Mouse (Mus musculus): ENCODE data around the gene Gm9945. TPM values are rescaled to one million over a fixed set of nuclear protein-coding genes. Genes with fewer than 3 reads are reported as not detected.

Gm9945 gene
- polyA plus RNA-seq, 1 experiment, result not detected

- Histone ChIP-seq H3K4me3 (ENCODE audit: low read depth, low read length) (peak within 1 kb of the TSS; percentile 66), H3K9ac (ENCODE audit: low read depth, poor library complexity, severe bottlenecking) (peak within 1 kb of the TSS; percentile 41), H3K4me1 (ENCODE audit: control insufficient read depth, insufficient read depth, low read length) (no peaks in the 10 kb centered on the region), H3K36me3 (ENCODE audit: control insufficient read depth, insufficient read depth, low read length, poor library complexity, severe bottlenecking) (no peaks in the 10 kb centered on the region), H3K27ac (ENCODE audit: insufficient read depth, low read length) (no peak within 1 kb of the TSS), H3K9me3 (replicated peaks; ENCODE audit: control insufficient read depth, insufficient read depth, low read length, poor library complexity, severe bottlenecking) (no peaks in the 10 kb centered on the region), H3K27me3 (ENCODE audit: control insufficient read depth, insufficient read depth, low read length, poor library complexity, severe bottlenecking) (no peaks in the 10 kb centered on the region)
- no peak for TF ChIP-seq EP300 (IDR thresholded peaks at IDR 0.05; ENCODE audit: insufficient read depth, low read depth, low read length)
- peak; percentile 11 for TF ChIP-seq CTCF (IDR thresholded peaks at IDR 0.05; ENCODE audit: low read depth, low read length)
Observed at GRCm38 (mm10) chr11:53456474-53457371, 23.2 kb upstream of the Gm9945 start, which contains the start of the genes Gm10447 and Shroom1. TSS of gene Gm10447 (minus strand) at chr11:53457110. TSS of gene Shroom1 (plus strand) at chr11:53457205.

GRCm38 (mm10) chr11:53457372-53457954 is 22.5 kb upstream of the Gm9945 start:
- no peaks in the 10 kb centered on the region; the same call in 1 of the 2 replicates for H3K27me3 ChIP-seq (ENCODE audit: control insufficient read depth, insufficient read depth, low read length, poor library complexity, severe bottlenecking)
- TF ChIP-seq POLR2A (IDR thresholded peaks at IDR 0.05; ENCODE audit: insufficient read depth, low read length) (no peak), CTCF (IDR thresholded peaks at IDR 0.05; ENCODE audit: low read depth, low read length) (peak; percentile 0)
- peak overlapping the region; percentile 41 for H3K9ac ChIP-seq (ENCODE audit: low read depth, poor library complexity, severe bottlenecking)
- H3K9me3 ChIP-seq (replicated peaks; ENCODE audit: control insufficient read depth, insufficient read depth, low read length, poor library complexity, severe bottlenecking), result no peaks in the 10 kb centered on the region
- H3K4me1 ChIP-seq (ENCODE audit: control insufficient read depth, insufficient read depth, low read length), result no peaks in the 10 kb centered on the region
- H3K27ac ChIP-seq (ENCODE audit: insufficient read depth, low read length), result no peak overlapping the region
- H3K36me3 ChIP-seq (ENCODE audit: control insufficient read depth, insufficient read depth, low read length, poor library complexity, severe bottlenecking), result no peaks in the 10 kb centered on the region
- H3K4me3 ChIP-seq (ENCODE audit: low read depth, low read length), result peak overlapping the region; percentile 66

GRCm38 (mm10) chr11:53458996-53459395 is 21.0 kb upstream of the Gm9945 start:
- H3K36me3 ChIP-seq (ENCODE audit: control insufficient read depth, insufficient read depth, low read length, poor library complexity, severe bottlenecking), result no peaks in the 10 kb centered on the region
- H3K9ac ChIP-seq (ENCODE audit: low read depth, poor library complexity, severe bottlenecking), result no peak overlapping the region
- no peak overlapping the region for H3K4me3 ChIP-seq (ENCODE audit: low read depth, low read length)
- H3K9me3 ChIP-seq (replicated peaks; ENCODE audit: control insufficient read depth, insufficient read depth, low read length, poor library complexity, severe bottlenecking), result no peaks in the 10 kb centered on the region
- H3K27ac ChIP-seq (ENCODE audit: insufficient read depth, low read length), result no peak overlapping the region
- peaks cover 2% of the 10 kb centered on the region; the same call in 1 of the 2 replicates for H3K27me3 ChIP-seq (ENCODE audit: control insufficient read depth, insufficient read depth, low read length, poor library complexity, severe bottlenecking)
- H3K4me1 ChIP-seq (ENCODE audit: control insufficient read depth, insufficient read depth, low read length), result no peaks in the 10 kb centered on the region
- TF ChIP-seq POLR2A (IDR thresholded peaks at IDR 0.05; ENCODE audit: insufficient read depth, low read length), result no peak
- no peak for TF ChIP-seq EP300 (IDR thresholded peaks at IDR 0.05; ENCODE audit: insufficient read depth, low read depth, low read length)
- no peak for TF ChIP-seq CTCF (IDR thresholded peaks at IDR 0.05; ENCODE audit: low read depth, low read length)

- Histone ChIP-seq H3K4me3 (ENCODE audit: low read depth, low read length) (no peak overlapping the region), H3K9ac (ENCODE audit: low read depth, poor library complexity, severe bottlenecking) (no peak overlapping the region), H3K9me3 (replicated peaks; ENCODE audit: control insufficient read depth, insufficient read depth, low read length, poor library complexity, severe bottlenecking) (no peaks in the 10 kb centered on the region), H3K36me3 (ENCODE audit: control insufficient read depth, insufficient read depth, low read length, poor library complexity, severe bottlenecking) (no peaks in the 10 kb centered on the region), H3K4me1 (ENCODE audit: control insufficient read depth, insufficient read depth, low read length) (no peaks in the 10 kb centered on the region), H3K27ac (ENCODE audit: insufficient read depth, low read length) (no peak overlapping the region), H3K27me3 (ENCODE audit: control insufficient read depth, insufficient read depth, low read length, poor library complexity, severe bottlenecking) (peaks cover 4% of the 10 kb centered on the region)
- TF ChIP-seq CTCF (IDR thresholded peaks at IDR 0.05; ENCODE audit: low read depth, low read length), result no peak
- no peak for TF ChIP-seq EP300 (IDR thresholded peaks at IDR 0.05; ENCODE audit: insufficient read depth, low read depth, low read length)
- no peak for TF ChIP-seq POLR2A (IDR thresholded peaks at IDR 0.05; ENCODE audit: insufficient read depth, low read length)
Observed at GRCm38 (mm10) chr11:53460192-53460591, 19.8 kb upstream of the Gm9945 start.

- no peaks in the 10 kb centered on the region for H3K36me3 ChIP-seq (ENCODE audit: control insufficient read depth, insufficient read depth, low read length, poor library complexity, severe bottlenecking)
- no peak overlapping the region for H3K27ac ChIP-seq (ENCODE audit: insufficient read depth, low read length)
- no peaks in the 10 kb centered on the region for H3K4me1 ChIP-seq (ENCODE audit: control insufficient read depth, insufficient read depth, low read length)
- TF ChIP-seq CTCF (IDR thresholded peaks at IDR 0.05; ENCODE audit: low read depth, low read length) (no peak), POLR2A (IDR thresholded peaks at IDR 0.05; ENCODE audit: insufficient read depth, low read length) (no peak), EP300 (IDR thresholded peaks at IDR 0.05; ENCODE audit: insufficient read depth, low read depth, low read length) (no peak)
- no peak overlapping the region for H3K9ac ChIP-seq (ENCODE audit: low read depth, poor library complexity, severe bottlenecking)
- H3K4me3 ChIP-seq (ENCODE audit: low read depth, low read length), result no peak overlapping the region
- peaks cover 4% of the 10 kb centered on the region for H3K27me3 ChIP-seq (ENCODE audit: control insufficient read depth, insufficient read depth, low read length, poor library complexity, severe bottlenecking)
- no peaks in the 10 kb centered on the region for H3K9me3 ChIP-seq (replicated peaks; ENCODE audit: control insufficient read depth, insufficient read depth, low read length, poor library complexity, severe bottlenecking)
Observed at GRCm38 (mm10) chr11:53461727-53462126, 18.2 kb upstream of the Gm9945 start.
